Mouse (Mus musculus): ENCODE data around the gene Prr13. TPM values are rescaled to one million over a fixed set of nuclear protein-coding genes. Genes with fewer than 3 reads are reported as not detected.

Gene Prr13
- polyA plus RNA-seq, 1 experiment from 2014 or later: 380 TPM

DNA sequence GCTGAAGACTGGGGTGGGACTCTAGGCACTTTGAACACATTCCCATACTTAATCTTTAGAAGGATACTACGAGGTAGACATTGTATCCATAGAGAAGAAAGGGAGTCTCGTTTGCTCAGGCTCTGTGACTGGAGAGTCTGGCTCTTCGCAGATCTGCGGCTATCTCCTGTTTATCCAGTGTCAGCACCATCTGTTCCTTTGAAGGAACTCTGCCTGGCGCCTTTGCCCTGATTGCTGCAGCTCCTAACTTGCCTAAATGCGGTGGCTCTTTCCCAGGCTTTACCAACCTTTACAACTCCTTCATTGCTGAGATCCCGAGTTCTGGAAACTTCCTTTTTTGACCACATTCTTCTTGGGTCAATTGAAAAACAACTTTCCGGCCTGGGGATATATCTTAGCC, 9.5 kb upstream of the Prr13 start:
- WGBS (ENCODE audit: missing documents): 85% methylated on average over 8 of the region's 8 CpGs
- no peak overlapping the region for H3K4me3 ChIP-seq (ENCODE audit: inconsistent target)

DNA sequence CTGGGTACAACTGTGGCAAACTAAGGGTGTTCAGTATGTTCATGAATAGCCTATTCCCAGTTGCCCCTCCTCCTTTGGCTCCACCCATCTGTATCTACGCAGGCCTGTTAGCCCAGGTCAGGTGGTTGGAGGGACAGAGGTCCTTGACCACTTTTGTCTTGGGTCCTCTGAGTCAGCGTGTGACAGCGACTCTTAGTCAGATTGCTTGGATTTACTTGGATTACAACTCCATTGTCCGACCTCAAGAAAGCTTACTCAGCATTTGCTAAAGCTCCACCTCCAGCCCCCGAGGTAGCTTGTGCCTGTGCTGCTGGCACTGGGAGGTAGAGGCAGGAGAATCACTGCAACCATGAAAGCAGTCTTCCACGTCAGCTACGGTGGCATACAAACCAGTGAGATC, 7.9 kb upstream of the Prr13 start:
- H3K79me2 ChIP-seq (ENCODE audit: inconsistent target): no peaks in the 10 kb centered on the region
- H3K4me3 ChIP-seq (ENCODE audit: inconsistent target): no peak overlapping the region
- no peak overlapping the region for H3K27ac ChIP-seq
- no peaks in the 10 kb centered on the region for H3K36me3 ChIP-seq (ENCODE audit: inconsistent target)
- 59% methylated on average over 7 of the region's 7 CpGs for WGBS (ENCODE audit: missing documents)

More for the DNA sequence above, 9.5 kb upstream of the Prr13 start:
- no peak overlapping the region for H3K27ac ChIP-seq
- no peaks in the 10 kb centered on the region for H3K36me3 ChIP-seq (ENCODE audit: inconsistent target)
- H3K79me2 ChIP-seq (ENCODE audit: inconsistent target): no peaks in the 10 kb centered on the region

DNA sequence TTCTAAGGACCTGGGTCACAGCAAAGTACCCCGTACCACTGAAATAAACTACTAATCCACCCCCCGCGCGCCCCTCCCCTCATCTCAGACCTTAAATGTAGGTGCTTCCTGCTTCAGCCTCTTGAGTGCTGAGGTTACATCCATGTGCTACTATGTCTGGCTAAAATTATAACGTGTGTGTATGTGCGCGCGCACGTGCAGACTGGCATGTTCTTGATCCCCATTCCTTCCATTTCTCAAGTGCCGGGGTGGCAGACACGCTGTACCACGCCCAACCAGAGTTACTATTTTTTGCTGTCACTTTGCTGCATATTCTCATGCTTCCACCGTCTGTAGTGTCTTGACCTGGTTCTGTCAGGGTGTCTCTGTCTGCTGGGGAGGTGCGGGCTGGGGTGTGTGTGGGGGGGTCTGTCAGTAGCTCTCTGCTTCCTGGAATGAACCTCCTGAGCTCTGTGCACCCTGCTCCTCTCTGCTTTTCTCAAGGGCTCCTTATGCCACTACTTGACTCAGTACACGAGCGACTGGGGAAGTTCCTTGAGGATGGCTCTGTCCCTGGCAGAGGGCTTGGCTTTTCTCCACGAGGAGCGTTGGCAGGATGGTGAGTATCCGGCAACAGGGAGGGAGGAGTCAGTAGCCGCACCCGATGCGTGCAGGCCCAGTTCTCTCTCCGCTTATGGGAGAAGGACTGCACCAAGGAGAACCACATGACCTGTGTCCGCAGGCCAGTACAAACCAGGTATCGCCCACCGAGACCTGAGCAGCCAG, 7.0 kb upstream of the Prr13 start:
- no peak overlapping the region for H3K27ac ChIP-seq
- no peaks in the 10 kb centered on the region for H3K79me2 ChIP-seq (ENCODE audit: inconsistent target)
- no peaks in the 10 kb centered on the region for H3K36me3 ChIP-seq (ENCODE audit: inconsistent target)
- no peak overlapping the region for H3K4me3 ChIP-seq (ENCODE audit: inconsistent target)
- 89% methylated on average over 26 of the region's 26 CpGs for WGBS (ENCODE audit: missing documents)

DNA sequence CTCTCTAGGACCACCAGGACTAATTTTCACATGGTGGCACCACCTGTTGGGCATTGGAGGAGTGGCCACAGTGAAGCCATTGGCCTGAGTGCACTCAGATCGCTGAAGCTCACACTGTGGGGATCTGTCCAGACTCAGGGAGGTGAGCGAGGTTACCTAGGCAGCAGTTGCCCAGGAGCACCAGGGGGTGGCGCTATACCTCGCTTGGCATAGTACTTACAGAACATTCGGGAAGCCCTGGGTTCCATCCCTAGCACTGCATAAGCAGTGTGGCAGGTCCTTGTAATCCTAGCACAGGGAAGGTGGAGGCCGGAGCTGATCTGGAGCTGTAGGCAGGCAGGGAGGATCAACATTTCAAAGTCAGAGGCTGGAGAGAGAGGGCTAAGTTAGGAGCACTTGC, 2.8 kb upstream of the Prr13 start:
- Histone ChIP-seq H3K36me3 (ENCODE audit: inconsistent target) (no peaks in the 10 kb centered on the region), H3K4me3 (ENCODE audit: inconsistent target) (no peak overlapping the region), H3K79me2 (ENCODE audit: inconsistent target) (peaks cover 20% of the 10 kb centered on the region), H3K27ac (no peak overlapping the region)
- 71% methylated on average over 6 of the region's 6 CpGs for WGBS (ENCODE audit: missing documents)

DNA sequence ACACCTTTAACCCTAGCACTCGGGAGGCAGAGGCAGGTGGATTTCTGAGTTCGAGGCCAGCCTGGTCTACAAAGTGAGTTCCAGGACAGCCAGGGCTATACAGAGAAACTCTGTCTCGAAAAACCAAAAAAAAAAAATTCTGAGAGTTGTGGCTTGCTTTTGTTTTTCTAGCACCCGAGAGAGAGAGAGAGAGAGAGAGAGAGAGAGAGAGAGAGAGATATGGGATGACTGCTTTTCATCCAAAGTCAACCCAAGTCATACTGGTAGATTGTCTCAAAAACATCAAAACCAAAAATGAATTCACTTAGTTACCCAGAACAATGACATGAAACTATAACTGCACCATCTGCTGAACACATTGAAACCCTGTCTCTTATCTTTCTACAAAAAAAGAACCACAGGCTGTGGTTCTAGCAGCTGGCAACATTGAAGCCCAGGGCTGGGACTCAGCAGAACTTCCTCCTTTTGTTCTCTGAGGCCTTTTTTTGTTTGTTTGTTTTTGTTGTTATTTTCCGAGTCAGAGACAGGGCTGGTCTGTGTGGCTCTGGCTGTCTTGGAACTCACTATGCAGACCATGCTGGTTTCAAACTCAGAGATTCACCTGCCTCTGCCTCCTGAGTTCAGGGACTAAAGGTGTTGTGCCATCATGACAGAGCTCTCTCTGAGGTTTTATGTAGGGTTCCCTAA, 635 bp upstream of the Prr13 start:
- H3K4me3 ChIP-seq (ENCODE audit: inconsistent target): peak overlapping the region; percentile 90
- H3K79me2 ChIP-seq (ENCODE audit: inconsistent target): peaks cover 34% of the 10 kb centered on the region
- WGBS (ENCODE audit: missing documents): 7% methylated on average over 3 of the region's 5 CpGs
- H3K36me3 ChIP-seq (ENCODE audit: inconsistent target): peaks cover 10% of the 10 kb centered on the region; the same call in 1 of the 2 replicates
- peak overlapping the region; percentile 59 for H3K27ac ChIP-seq

DNA sequence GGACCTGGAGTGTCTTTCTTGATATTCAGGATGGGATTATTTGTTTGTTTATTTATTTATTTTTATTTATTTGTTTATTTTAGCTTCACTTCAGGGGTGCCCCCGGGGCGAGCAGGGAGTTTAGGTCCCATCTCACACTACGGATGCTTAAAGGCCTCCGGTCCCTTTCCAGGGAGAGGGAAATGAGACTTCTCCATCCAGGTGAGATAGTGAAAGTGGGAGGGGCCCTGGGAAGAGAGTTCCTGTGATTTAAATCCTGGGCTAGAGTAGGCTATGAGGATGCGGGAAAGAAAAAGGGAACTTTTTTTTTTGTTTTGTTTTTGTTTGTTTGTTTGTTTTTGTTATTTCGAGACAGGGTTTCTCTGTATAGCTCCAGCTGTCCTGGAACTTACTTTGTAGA, 553 bp downstream of the Prr13 start:
- WGBS (ENCODE audit: missing documents): 15% methylated on average over 6 of the region's 6 CpGs
- H3K4me3 ChIP-seq (ENCODE audit: inconsistent target): peak overlapping the region; percentile 90
- peak overlapping the region; percentile 59 for H3K27ac ChIP-seq
- peaks cover 34% of the 10 kb centered on the region for H3K79me2 ChIP-seq (ENCODE audit: inconsistent target)
- H3K36me3 ChIP-seq (ENCODE audit: inconsistent target): peaks cover 13% of the 10 kb centered on the region; the same call in 1 of the 2 replicates

DNA sequence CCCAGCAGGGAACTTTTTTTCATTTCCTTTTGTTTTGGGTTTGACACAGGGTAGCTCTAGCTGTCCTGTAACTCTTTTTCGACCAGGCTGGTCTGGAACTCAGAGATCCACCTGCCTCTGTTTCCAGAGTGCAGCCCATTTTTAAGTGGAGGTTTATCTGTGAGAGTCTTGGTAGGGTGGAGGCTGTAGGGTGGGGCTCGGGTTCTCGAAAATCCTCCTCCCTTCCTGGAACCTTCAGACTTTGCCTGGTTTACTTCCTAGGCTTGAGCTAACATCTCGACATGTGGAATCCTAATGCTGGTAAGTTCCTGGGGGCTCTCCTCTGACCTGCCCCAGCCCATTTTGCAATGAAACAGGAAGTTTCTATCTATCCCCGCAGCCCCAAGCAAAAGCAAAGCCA, 1.0 kb downstream of the Prr13 start:
- H3K36me3 ChIP-seq (ENCODE audit: inconsistent target): peaks cover 13% of the 10 kb centered on the region; the same call in 1 of the 2 replicates
- peak overlapping the region; percentile 90 for H3K4me3 ChIP-seq (ENCODE audit: inconsistent target)
- H3K79me2 ChIP-seq (ENCODE audit: inconsistent target): peaks cover 34% of the 10 kb centered on the region
- WGBS (ENCODE audit: missing documents): 3% methylated on average over 5 of the region's 5 CpGs
- peak overlapping the region; percentile 59 for H3K27ac ChIP-seq

DNA sequence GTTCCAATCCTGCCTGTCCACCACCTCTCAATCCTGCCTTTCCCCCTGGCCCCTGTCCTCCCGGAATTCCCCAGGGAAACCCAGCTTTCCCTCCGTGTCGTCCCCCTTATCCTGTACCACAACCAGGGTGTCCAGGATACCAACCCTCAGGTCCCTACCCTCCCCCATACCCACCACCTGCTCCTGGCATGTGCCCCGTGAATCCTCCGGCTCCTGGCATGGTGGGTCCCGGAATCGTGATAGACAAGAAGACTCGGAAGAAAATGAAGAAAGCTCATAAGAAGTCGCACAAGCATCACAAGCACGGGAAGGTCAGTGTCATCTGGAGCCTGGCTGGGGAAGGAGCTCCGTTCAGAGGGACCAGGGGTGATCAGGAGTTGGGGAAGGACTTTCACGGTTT, 1.6 kb downstream of the Prr13 start:
- peak overlapping the region; percentile 59 for H3K27ac ChIP-seq
- H3K79me2 ChIP-seq (ENCODE audit: inconsistent target): peaks cover 34% of the 10 kb centered on the region
- 36% methylated on average over 11 of the region's 12 CpGs for WGBS (ENCODE audit: missing documents)

DNA sequence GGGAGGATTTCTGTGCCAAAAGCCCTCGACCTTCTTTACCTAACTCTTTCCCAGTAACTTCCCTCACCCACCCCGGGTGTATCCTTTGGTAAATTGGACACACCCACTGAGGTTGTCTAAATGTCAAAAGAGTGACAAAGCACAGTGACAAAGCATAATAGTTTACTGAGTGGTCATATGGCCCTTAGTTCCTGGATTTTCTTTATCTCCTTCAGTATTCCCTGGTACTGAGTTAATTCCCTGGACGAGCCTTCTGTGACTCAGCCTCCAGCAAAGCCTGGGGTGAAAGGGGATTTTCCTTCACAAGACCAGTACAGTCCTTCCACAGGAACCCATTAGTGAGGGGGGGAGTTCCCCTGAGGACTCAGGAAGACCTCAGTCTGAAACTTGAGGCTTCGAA, 2.1 kb downstream of the Prr13 start:
- 1% methylated on average over 4 of the region's 4 CpGs for WGBS (ENCODE audit: missing documents)
- Histone ChIP-seq H3K36me3 (ENCODE audit: inconsistent target) (peaks cover 17% of the 10 kb centered on the region; the same call in 1 of the 2 replicates), H3K79me2 (ENCODE audit: inconsistent target) (peaks cover 34% of the 10 kb centered on the region), H3K4me3 (ENCODE audit: inconsistent target) (peak overlapping the region; percentile 90), H3K27ac (peak overlapping the region; percentile 59)

More for the DNA sequence above, 1.6 kb downstream of the Prr13 start:
- H3K4me3 ChIP-seq (ENCODE audit: inconsistent target): peak overlapping the region; percentile 90
- H3K36me3 ChIP-seq (ENCODE audit: inconsistent target): peaks cover 13% of the 10 kb centered on the region; the same call in 1 of the 2 replicates

DNA sequence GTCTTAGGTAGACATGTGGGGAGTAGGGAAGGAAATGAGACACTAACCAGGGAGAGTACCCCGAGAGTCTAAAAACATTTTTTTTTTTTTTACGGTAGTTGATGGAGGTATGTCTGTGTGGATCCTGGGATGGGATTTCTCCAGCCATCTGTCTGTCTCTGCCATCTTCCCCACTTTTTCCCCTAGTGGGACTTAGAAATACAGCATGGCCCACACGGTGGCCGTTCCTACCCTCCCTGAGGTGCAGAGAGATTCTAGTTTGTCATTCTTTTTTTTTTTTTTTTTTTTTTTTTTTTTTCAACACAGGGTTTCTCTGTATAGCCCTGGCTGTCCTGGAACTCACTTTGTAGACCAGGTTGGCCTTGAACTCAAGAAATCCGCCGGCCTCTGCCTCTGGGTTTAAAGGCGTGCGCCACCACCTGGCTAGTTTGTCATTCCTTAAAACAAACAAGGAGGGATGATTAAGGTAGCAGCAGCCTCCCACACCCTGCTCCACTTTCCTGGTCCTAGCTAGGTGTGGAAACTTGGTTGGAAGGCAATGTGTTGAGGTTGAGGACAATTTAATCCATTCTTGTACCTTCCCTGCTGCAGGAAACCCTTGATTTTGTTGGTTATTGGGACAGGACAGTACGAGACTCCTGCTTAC, 2.7 kb downstream of the Prr13 start:
- H3K79me2 ChIP-seq (ENCODE audit: inconsistent target): peaks cover 34% of the 10 kb centered on the region
- H3K27ac ChIP-seq: peak overlapping the region; percentile 59
- WGBS (ENCODE audit: missing documents): 77% methylated on average over 7 of the region's 9 CpGs
- H3K36me3 ChIP-seq (ENCODE audit: inconsistent target): peaks cover 19% of the 10 kb centered on the region; the same call in 1 of the 2 replicates
- peak overlapping the region; percentile 90; the same call in 1 of the 2 replicates for H3K4me3 ChIP-seq (ENCODE audit: inconsistent target)

- Histone ChIP-seq H3K4me3 (ENCODE audit: inconsistent target) (no peak overlapping the region), H3K36me3 (ENCODE audit: inconsistent target) (peaks cover 28% of the 10 kb centered on the region; the same call in 1 of the 2 replicates), H3K27ac (no peak overlapping the region), H3K79me2 (ENCODE audit: inconsistent target) (peaks cover 34% of the 10 kb centered on the region)
These were observed 4.8 kb downstream of the Prr13 start for GRCm38 (mm10) chr15:102463666-102464065.

- H3K4me3 ChIP-seq (ENCODE audit: inconsistent target): no peak overlapping the region
- H3K36me3 ChIP-seq (ENCODE audit: inconsistent target): peaks cover 18% of the 10 kb centered on the region; the same call in 1 of the 2 replicates
- H3K79me2 ChIP-seq (ENCODE audit: inconsistent target): peaks cover 28% of the 10 kb centered on the region
- WGBS (ENCODE audit: missing documents): 98% methylated on average over 9 of the region's 9 CpGs
- no peak overlapping the region for H3K27ac ChIP-seq
These were observed 10.0 kb downstream of the Prr13 start for GRCm38 (mm10) chr15:102468675-102469370.

DNA sequence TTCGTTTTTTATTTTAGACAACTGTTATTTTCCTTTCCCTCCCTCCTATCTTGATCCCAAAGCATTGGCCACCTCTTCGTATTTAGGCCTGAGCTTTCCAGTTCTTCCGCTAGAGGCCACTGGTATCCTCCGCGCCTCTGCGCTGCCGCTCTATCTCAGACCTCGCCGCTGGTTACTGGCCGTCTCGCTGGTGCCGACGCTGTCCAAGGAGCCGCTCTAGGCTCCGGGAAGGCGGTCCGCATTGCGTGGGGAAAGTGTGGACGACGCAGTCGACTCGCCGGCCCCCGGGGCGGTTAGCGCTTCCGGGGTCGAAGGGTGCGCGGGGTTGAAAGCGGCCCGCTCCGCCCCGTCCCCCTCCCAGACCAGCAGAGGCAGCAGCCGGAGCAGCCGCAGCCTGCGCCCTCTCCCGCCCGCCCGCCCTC, 11.4 kb downstream of the Prr13 start, which contains the start of gene Pcbp2:
Gene Pcbp2, plus strand, starts transcription at position 357 of the 422 bp plus-strand sequence.
- H3K27ac ChIP-seq: peak within 1 kb of the TSS; percentile 75
- peak within 1 kb of the TSS; percentile 62 for H3K4me3 ChIP-seq (ENCODE audit: inconsistent target)
- peaks cover 31% of the 10 kb centered on the region; the same call in 1 of the 2 replicates for H3K36me3 ChIP-seq (ENCODE audit: inconsistent target)
- H3K79me2 ChIP-seq (ENCODE audit: inconsistent target): peaks cover 42% of the 10 kb centered on the region
- WGBS (ENCODE audit: missing documents): 0% methylated on average over 17 of the region's 40 CpGs

Data from macrophage (primary cell).